Mouse (Mus musculus) left cerebral cortex, postnatal 14 days (tissue): ENCODE measurements around the gene Themis2. TPM values are rescaled to one million over a fixed set of nuclear protein-coding genes. Genes with fewer than 3 reads are reported as not detected.
"Not testable (repeated sequence)": the region's sequence is repeated elsewhere in the genome, so short reads cannot be mapped to it uniquely, and the experiment has no call there.

Source experiments
- DNase-seq, 2 experiments: peaks; one replicate each; pipeline ENCODE4 v3.0.0; 2021 to 2022; ENCODE audit warnings: low spot score in 2 of 2, mixed read lengths in 1 of 2
- intact Hi-C: fragments of 180-260 bp; cut with DNase I; formaldehyde crosslinking; loops from one replicate; pipeline ENCODE4 v1.15.1; 2025
- total RNA-seq, 2 experiments: library from RNA; stranded (reverse); gene quantifications; 2 replicates each; pipeline ENCODE4 v1.2.3; 2021

Themis2 gene
- total RNA-seq, 2 experiments from 2014 or later = 0.90 to 0.97 TPM

- intact Hi-C loops, DNase-seq: not testable (repeated sequence)
These were observed 33.1 kb downstream of the Themis2 start for GRCm38 (mm10) chr4:132763125-132763524.

DNA sequence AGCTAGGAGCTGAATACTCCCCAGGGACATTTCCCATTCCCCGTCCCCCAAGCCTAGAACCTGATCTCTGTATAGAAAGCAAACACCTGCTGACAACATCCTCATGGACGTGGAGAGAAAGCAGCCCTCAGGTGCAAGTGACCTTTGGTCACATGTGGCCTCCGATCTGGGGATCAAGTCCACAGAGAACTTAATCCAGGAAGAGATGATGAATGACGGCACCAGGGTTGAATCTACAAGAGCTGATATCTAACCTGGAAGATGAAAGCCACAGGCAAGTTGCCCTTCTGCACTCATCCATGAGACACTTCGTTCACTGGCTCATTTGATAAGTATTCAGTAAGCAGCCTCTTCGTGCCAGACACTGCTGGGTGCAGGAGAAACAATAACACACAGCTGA is 33.6 kb downstream of the Themis2 start:
- no peak for DNase-seq
- intact Hi-C loops = no loop called here

DNA sequence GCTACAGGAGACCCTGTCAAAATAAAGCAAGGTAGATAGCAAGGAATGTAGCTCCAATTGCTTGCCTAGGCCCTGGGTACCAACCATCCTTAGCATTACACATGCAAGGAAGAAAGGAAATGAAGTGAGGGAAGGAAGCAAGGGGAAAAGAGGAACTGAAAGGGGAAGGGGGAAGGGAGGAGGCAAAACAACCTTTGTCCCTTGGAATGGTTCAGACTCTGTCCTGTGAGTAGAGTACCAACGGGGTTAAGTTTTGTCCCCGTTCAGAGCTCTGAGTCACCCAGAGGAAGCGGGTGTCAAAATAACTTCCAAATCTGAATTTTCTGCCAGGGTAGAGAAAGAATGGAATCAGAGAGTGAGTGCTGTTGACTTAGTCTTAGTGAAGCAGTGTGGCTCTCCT is 35.9 kb downstream of the Themis2 start:
- DNase-seq = no peak
- intact Hi-C loops = no loop called here

GRCm38 (mm10) chr4:132757633-132758351 is 38.4 kb downstream of the Themis2 start:
- intact Hi-C loops = no loop called here
- DNase-seq = peak; percentile 19 to 39

DNA sequence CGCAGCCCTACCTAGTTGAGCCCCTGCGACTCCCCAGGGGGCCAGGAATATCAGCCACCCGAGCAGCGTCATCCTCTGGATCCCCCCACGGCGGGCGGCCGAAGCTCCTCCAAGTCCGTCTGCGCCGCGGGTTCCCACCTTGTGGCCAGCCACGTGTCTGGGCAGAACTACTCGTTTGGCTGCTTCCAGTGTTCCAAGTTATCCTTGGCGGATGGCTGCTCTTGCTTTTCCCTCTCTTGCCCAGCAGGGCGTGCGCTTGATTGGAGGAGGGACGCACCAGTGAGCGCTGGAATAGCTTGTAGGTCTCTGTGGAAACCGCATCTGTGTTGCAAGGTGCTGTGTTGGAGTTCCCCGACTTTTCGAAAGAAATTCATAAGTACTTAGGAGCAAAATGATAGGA is 39.2 kb downstream of the Themis2 start, which contains the start of gene Smpdl3b:
Gene Smpdl3b, minus strand, starts transcription at position 279 of the 400 bp plus-strand sequence.
- peak; percentile 79 to 87 for DNase-seq
- intact Hi-C loops = no loop called here

GRCm38 (mm10) chr4:132752992-132753391 is 43.2 kb downstream of the Themis2 start:
- DNase-seq = no peak
- intact Hi-C loops = no loop called here

GRCm38 (mm10) chr4:132749258-132749982 is 46.8 kb downstream of the Themis2 start:
- intact Hi-C loops = no loop called here
- DNase-seq = no peak

- intact Hi-C loops = no loop called here
- DNase-seq = no peak
These were observed 47.4 kb downstream of the Themis2 start for GRCm38 (mm10) chr4:132748778-132749177.

DNA sequence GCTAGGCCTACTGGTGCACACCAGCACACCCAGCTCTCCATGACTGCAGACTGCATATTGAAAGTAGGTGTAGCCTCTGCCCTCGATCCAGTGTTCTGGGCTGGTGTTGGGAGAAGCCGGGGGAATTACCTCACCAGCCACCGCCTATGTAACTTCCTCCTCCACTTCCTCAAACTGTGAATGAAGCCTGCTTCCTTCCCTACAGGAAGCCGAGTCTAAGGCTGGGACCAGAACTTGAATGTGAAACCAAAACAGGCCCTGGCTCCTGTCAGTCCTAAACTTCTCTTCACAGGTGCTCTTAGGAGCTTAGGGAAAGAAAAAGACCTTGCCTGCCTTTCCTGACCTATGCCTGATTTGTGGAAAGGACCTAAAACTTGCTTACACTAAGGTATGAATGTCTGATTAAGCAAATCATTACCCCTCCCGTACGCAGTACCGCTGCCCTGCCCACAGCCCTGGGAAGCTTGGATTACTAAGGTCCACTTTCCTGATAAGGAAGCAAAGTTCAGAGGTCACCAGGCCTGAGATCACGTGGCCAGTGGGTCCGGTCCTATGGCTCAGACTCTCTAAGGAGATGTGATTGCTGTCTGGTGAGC is 48.4 kb downstream of the Themis2 start:
- intact Hi-C loops = no loop called here

GRCm38 (mm10) chr4:132746911-132747517 is 49.2 kb downstream of the Themis2 start:
- DNase-seq = no peak
- intact Hi-C loops = no loop called here

More for the DNA sequence above, 48.4 kb downstream of the Themis2 start:
- no peak for DNase-seq

GRCm38 (mm10) chr4:132743992-132744911 is 51.9 kb downstream of the Themis2 start:
- intact Hi-C loops = no loop called here
- DNase-seq = peak; percentile 67 to 90

- no peak for DNase-seq
- intact Hi-C loops = no loop called here
These were observed 54.7 kb downstream of the Themis2 start for GRCm38 (mm10) chr4:132741491-132741890.

DNA sequence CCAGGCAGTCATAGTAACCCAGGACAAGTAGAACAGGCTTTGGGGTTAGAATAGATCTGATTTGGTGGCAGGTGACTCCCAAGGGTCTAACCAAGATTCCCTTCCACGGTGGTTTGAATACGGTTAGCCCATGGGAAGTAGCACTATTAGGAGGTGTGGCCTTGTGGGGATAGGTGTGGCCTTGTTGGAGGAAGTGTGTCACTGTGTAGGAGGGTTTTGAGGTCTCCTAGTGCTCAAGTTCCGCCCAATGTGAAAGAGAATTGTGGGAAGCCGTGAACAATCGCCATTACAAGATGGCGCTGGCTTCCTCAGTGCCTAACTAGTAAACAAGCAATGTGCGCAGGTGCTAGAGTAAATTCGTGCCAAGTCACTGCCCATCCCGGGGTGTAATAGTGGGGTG is 59.0 kb downstream of the Themis2 start:
- DNase-seq, intact Hi-C loops: not testable (repeated sequence)

GRCm38 (mm10) chr4:132735894-132736293 is 60.3 kb downstream of the Themis2 start:
- intact Hi-C loops = no loop called here
- DNase-seq = no peak

GRCm38 (mm10) chr4:132735389-132735788 is 60.8 kb downstream of the Themis2 start:
- DNase-seq = no peak
- intact Hi-C loops = no loop called here

DNA sequence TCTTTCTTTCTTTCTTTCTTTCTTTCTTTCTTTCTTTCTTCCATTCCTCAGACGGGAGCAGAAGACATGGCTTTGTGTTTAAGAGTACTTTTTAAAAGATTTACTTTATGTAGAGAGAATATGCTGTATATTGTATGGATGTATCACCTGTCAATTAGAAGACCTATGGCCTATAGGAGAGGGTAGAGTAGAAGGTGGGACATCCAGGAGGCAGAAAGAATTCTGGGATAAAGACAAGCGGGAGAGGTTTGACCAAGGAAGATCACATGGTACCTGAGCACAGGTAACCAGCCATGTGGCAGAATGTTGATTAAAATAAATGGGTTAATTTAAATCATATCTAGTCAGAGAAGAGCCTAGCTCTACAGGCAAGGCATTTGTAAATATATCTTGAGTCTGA is 61.4 kb downstream of the Themis2 start:
- intact Hi-C loops = no loop called here
- DNase-seq = no peak

DNA sequence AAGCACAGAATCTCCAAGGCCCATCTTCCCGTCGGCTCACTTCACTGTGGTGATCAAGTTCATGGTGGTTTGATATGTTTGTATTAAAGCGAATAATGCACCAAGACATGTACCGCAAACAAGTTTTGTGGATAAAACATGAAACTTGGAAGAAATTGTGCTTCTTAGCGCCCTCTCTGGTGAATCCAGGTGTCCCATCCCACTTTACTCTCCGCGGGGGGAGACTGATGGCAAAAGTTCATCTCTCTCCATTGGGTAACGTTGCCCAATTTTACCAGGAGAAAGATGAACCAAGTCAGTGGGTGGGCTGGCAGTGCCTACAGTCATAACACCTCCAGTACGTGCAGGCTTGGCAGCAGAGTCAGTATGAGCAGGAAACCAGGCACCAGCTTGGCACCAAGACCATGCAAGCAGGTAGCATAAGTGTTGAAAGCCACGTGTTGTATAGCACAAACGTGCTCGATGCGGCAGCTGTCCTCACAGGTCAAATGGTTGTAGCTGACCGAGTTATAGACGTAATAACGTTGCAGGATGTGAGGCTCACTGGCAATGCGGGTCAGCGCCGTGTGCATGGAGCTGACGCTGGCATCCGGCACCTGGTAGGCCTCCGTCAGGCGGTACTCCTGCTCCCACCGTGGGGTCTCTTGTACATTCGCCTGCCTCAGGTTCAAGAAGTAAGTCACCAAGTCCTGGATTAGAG is 63.0 kb downstream of the Themis2 start:
- no peak for DNase-seq
- intact Hi-C loops = no loop called here

DNA sequence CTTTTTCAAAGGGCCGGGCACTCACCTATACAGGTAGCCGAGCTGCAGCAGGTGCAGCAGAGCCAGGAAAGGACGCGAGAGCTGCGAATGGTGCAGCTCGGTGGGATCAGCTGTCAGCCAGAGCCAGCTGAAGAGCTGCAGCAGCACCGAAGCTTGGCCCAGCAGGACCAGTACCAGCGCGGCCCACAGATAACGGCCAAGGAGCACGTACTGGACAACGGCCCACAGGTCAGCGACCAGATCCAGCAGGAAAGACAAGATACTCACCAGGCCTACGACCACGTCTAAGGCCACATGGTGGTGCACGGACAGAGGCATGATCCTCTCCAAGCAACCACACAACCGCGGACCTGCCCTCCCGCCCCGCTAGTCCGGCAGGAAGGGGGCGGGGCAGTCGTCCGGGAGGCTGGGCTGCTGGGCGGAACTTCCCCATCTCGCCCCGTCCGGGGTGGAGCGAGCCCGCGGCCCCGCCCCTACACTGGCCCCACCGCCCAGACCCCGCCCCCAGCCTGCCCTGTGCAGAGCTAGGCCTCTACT is 64.0 kb downstream of the Themis2 start, which contains the start of gene Xkr8:
Gene Xkr8, minus strand, starts transcription at position 399 of the 537 bp plus-strand sequence.
- DNase-seq = peak; percentile 48 to 72
- intact Hi-C loops = no loop called here
